Mouse (Mus musculus): Measurements from ENCODE around the gene Atp6v0b.

DNA sequence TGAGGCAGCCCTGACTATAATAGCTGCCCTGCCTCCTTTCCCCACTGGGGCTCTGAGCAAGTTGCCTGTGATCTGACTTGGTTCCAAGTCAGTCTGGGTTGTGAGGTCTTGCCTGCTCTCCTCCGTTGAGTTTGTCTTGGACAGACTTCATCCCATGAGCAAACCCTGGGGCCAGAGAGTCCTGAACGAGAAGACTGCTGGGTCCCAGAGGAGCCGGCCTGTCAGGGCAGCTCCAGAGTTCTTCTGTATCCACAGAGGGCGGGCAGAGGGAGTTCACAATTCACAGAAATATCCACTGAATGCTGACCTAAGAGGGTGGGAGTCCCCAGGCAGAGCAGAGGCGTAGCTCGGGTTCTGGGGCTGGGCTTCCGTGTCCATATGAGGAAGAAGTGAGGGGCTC is 36.3 kb downstream of the Atp6v0b start:
- TF ChIP-seq CTCF (IDR thresholded peaks at IDR 0.05; ENCODE audit: low read depth) (no peak), EP300 (IDR thresholded peaks at IDR 0.05; ENCODE audit: low read depth) (no peak)

Data from heart, postnatal 0 days (tissue).